Mouse (Mus musculus): ENCODE data around the gene Dnajb6. TPM values are rescaled to one million over a fixed set of nuclear protein-coding genes. Genes with fewer than 3 reads are reported as not detected.

Dnajb6 gene
- polyA plus RNA-seq, 1 experiment = 161 TPM

GRCm38 (mm10) chr5:29845038-29845437, 109.5 kb downstream of the Dnajb6 start:
- Histone ChIP-seq H3K4me3 (replicated peaks; ENCODE audit: insufficient read depth, low read depth, low read length) (no peak overlapping the region), H3K27ac (ENCODE audit: insufficient read depth, low read length) (no peak overlapping the region), H3K4me1 (ENCODE audit: control insufficient read depth, insufficient read depth, low read length) (no peaks in the 10 kb centered on the region), H3K27me3 (ENCODE audit: control insufficient read depth, insufficient read depth, low read length) (no peaks in the 10 kb centered on the region)
- no peak for TF ChIP-seq CTCF (IDR thresholded peaks at IDR 0.05; ENCODE audit: borderline replicate concordance, insufficient read depth, low read depth, low read length)
- TF ChIP-seq POLR2A (IDR thresholded peaks at IDR 0.05; ENCODE audit: borderline replicate concordance, insufficient read depth, low read length) = no peak
- WGBS = 69% methylated on average over 3 of the region's 3 CpGs
- DNase-seq = no peak

GRCm38 (mm10) chr5:29847494-29847893, 112.0 kb downstream of the Dnajb6 start:
- H3K4me1 ChIP-seq (ENCODE audit: control insufficient read depth, insufficient read depth, low read length) = no peaks in the 10 kb centered on the region
- H3K4me3 ChIP-seq (replicated peaks; ENCODE audit: insufficient read depth, low read depth, low read length) = no peak overlapping the region
- H3K27ac ChIP-seq (ENCODE audit: insufficient read depth, low read length) = no peak overlapping the region
- no peaks in the 10 kb centered on the region for H3K27me3 ChIP-seq (ENCODE audit: control insufficient read depth, insufficient read depth, low read length)
- 70% methylated on average over 5 of the region's 5 CpGs for WGBS
- no peak for DNase-seq
- no peak for TF ChIP-seq CTCF (IDR thresholded peaks at IDR 0.05; ENCODE audit: borderline replicate concordance, insufficient read depth, low read depth, low read length)
- TF ChIP-seq POLR2A (IDR thresholded peaks at IDR 0.05; ENCODE audit: borderline replicate concordance, insufficient read depth, low read length) = no peak

GRCm38 (mm10) chr5:29848091-29848490, 112.6 kb downstream of the Dnajb6 start:
- TF ChIP-seq CTCF (IDR thresholded peaks at IDR 0.05; ENCODE audit: borderline replicate concordance, insufficient read depth, low read depth, low read length) (no peak), POLR2A (IDR thresholded peaks at IDR 0.05; ENCODE audit: borderline replicate concordance, insufficient read depth, low read length) (no peak)
- Histone ChIP-seq H3K27me3 (ENCODE audit: control insufficient read depth, insufficient read depth, low read length) (no peaks in the 10 kb centered on the region), H3K27ac (ENCODE audit: insufficient read depth, low read length) (no peak overlapping the region), H3K4me3 (replicated peaks; ENCODE audit: insufficient read depth, low read depth, low read length) (no peak overlapping the region), H3K4me1 (ENCODE audit: control insufficient read depth, insufficient read depth, low read length) (no peaks in the 10 kb centered on the region)
- WGBS = 95% methylated on average over 2 of the region's 2 CpGs
- no peak for DNase-seq

GRCm38 (mm10) chr5:29852376-29852775, 116.9 kb downstream of the Dnajb6 start:
- H3K27me3 ChIP-seq (ENCODE audit: control insufficient read depth, insufficient read depth, low read length) = no peaks in the 10 kb centered on the region
- H3K27ac ChIP-seq (ENCODE audit: insufficient read depth, low read length) = no peak overlapping the region
- WGBS = 26% methylated on average over 8 of the region's 8 CpGs
- TF ChIP-seq CTCF (IDR thresholded peaks at IDR 0.05; ENCODE audit: borderline replicate concordance, insufficient read depth, low read depth, low read length) = no peak
- no peak for TF ChIP-seq POLR2A (IDR thresholded peaks at IDR 0.05; ENCODE audit: borderline replicate concordance, insufficient read depth, low read length)
- no peak for DNase-seq
- H3K4me1 ChIP-seq (ENCODE audit: control insufficient read depth, insufficient read depth, low read length) = no peaks in the 10 kb centered on the region
- H3K4me3 ChIP-seq (replicated peaks; ENCODE audit: insufficient read depth, low read depth, low read length) = no peak overlapping the region

GRCm38 (mm10) chr5:29853035-29853434, 117.5 kb downstream of the Dnajb6 start:
- Histone ChIP-seq H3K27ac (ENCODE audit: insufficient read depth, low read length) (no peak overlapping the region), H3K4me1 (ENCODE audit: control insufficient read depth, insufficient read depth, low read length) (no peaks in the 10 kb centered on the region), H3K27me3 (ENCODE audit: control insufficient read depth, insufficient read depth, low read length) (no peaks in the 10 kb centered on the region), H3K4me3 (replicated peaks; ENCODE audit: insufficient read depth, low read depth, low read length) (no peak overlapping the region)
- no peak for DNase-seq
- TF ChIP-seq POLR2A (IDR thresholded peaks at IDR 0.05; ENCODE audit: borderline replicate concordance, insufficient read depth, low read length) (no peak), CTCF (IDR thresholded peaks at IDR 0.05; ENCODE audit: borderline replicate concordance, insufficient read depth, low read depth, low read length) (no peak)
- 84% methylated on average over 1 of the region's 1 CpGs for WGBS

GRCm38 (mm10) chr5:29854376-29854775, 118.9 kb downstream of the Dnajb6 start:
- H3K27me3 ChIP-seq (ENCODE audit: control insufficient read depth, insufficient read depth, low read length) = no peaks in the 10 kb centered on the region
- DNase-seq = no peak
- TF ChIP-seq POLR2A (IDR thresholded peaks at IDR 0.05; ENCODE audit: borderline replicate concordance, insufficient read depth, low read length) (no peak), CTCF (IDR thresholded peaks at IDR 0.05; ENCODE audit: borderline replicate concordance, insufficient read depth, low read depth, low read length) (no peak)

GRCm38 (mm10) chr5:29854971-29855370, 119.5 kb downstream of the Dnajb6 start:
- TF ChIP-seq POLR2A (IDR thresholded peaks at IDR 0.05; ENCODE audit: borderline replicate concordance, insufficient read depth, low read length) (no peak), CTCF (IDR thresholded peaks at IDR 0.05; ENCODE audit: borderline replicate concordance, insufficient read depth, low read depth, low read length) (no peak)
- no peak overlapping the region for H3K4me3 ChIP-seq (replicated peaks; ENCODE audit: insufficient read depth, low read depth, low read length)
- WGBS = 89% methylated on average over 1 of the region's 1 CpGs
- no peak for DNase-seq
- no peak overlapping the region for H3K27ac ChIP-seq (ENCODE audit: insufficient read depth, low read length)
- no peaks in the 10 kb centered on the region for H3K4me1 ChIP-seq (ENCODE audit: control insufficient read depth, insufficient read depth, low read length)
- H3K27me3 ChIP-seq (ENCODE audit: control insufficient read depth, insufficient read depth, low read length) = no peaks in the 10 kb centered on the region

More at GRCm38 (mm10) chr5:29854376-29854775, 118.9 kb downstream of the Dnajb6 start:
- no peak overlapping the region for H3K27ac ChIP-seq (ENCODE audit: insufficient read depth, low read length)
- H3K4me3 ChIP-seq (replicated peaks; ENCODE audit: insufficient read depth, low read depth, low read length) = no peak overlapping the region
- 81% methylated on average over 5 of the region's 5 CpGs for WGBS
- H3K4me1 ChIP-seq (ENCODE audit: control insufficient read depth, insufficient read depth, low read length) = no peaks in the 10 kb centered on the region

- no peak for TF ChIP-seq POLR2A (IDR thresholded peaks at IDR 0.05; ENCODE audit: borderline replicate concordance, insufficient read depth, low read length)
- no peak for TF ChIP-seq CTCF (IDR thresholded peaks at IDR 0.05; ENCODE audit: borderline replicate concordance, insufficient read depth, low read depth, low read length)
- Histone ChIP-seq H3K4me1 (ENCODE audit: control insufficient read depth, insufficient read depth, low read length) (no peaks in the 10 kb centered on the region), H3K27me3 (ENCODE audit: control insufficient read depth, insufficient read depth, low read length) (no peaks in the 10 kb centered on the region), H3K4me3 (replicated peaks; ENCODE audit: insufficient read depth, low read depth, low read length) (no peak overlapping the region), H3K27ac (ENCODE audit: insufficient read depth, low read length) (no peak overlapping the region)
- 81% methylated on average over 3 of the region's 3 CpGs for WGBS
- DNase-seq = no peak
These were observed 126.0 kb downstream of the Dnajb6 start for GRCm38 (mm10) chr5:29861522-29861921.

Measured in cerebellum, adult 2 months (tissue).